ENCODE assay signal across 17 mouse cellular contexts in genomic region chr5:46960749-46961148, GRCm38 (mm10).
DNase-seq lines count a peak whose midpoint lies in the region; ATAC-seq lines count a peak whose summit lies in the region.
"Had no signal": no experiment of that assay in that cellular context is flagged by ENCODE, and none has a peak within 500 bp of the region (broad histone marks: within the 10 kb centered on the region; RNA-seq: fewer than 3 reads in every experiment).

No protein-coding gene starts in this region.

- no peaks in the 10 kb centered on the region for H3K9me3 ChIP-seq in lung, embryonic 16.5 days (ENCODE audit: control insufficient read depth, low read length)
- H3K9me3 ChIP-seq: heart, embryonic 12.5 days; limb, embryonic 12.5 days; liver, embryonic 15.5 days; midbrain, embryonic 12.5 days; stomach, embryonic 15.5 days had no signal

- no peak overlapping the region for H3K9ac ChIP-seq in lung, embryonic 16.5 days (ENCODE audit: low read length)
- H3K9ac ChIP-seq: heart, embryonic 12.5 days; limb, embryonic 12.5 days; liver, embryonic 15.5 days; midbrain, embryonic 12.5 days; stomach, embryonic 15.5 days had no signal

- H3K27ac ChIP-seq in lung, embryonic 16.5 days (ENCODE audit: low read length), result no peak overlapping the region
- H3K27ac ChIP-seq: limb, embryonic 12.5 days; liver, embryonic 15.5 days; midbrain, embryonic 12.5 days; stomach, embryonic 15.5 days had no signal

- peak; percentile 97 for ATAC-seq in lung, embryonic 16.5 days (ENCODE audit: low read depth)

- no peak overlapping the region for H3K4me3 ChIP-seq in lung, embryonic 16.5 days (ENCODE audit: low read length)
- H3K4me3 ChIP-seq: erythroblast, embryonic 14.5 days; heart, embryonic 12.5 days; limb, embryonic 12.5 days; liver, embryonic 15.5 days; midbrain, embryonic 12.5 days; stomach, embryonic 15.5 days had no signal

- peak; percentile 5 for DNase-seq in adrenal gland, postnatal 14 days
- DNase-seq in adrenal gland, postnatal 25 days, result no peak
- DNase-seq in kidney, postnatal 4 days, result peak; percentile 4 to 14
- no peak for DNase-seq in kidney, postnatal 10 days
- peak; percentile 27 for DNase-seq in 3T3-L1 (ENCODE audit: low read depth, low spot score)
- no peak for DNase-seq in T-cell, adult 2 months (ENCODE audit: low spot score)
- DNase-seq in layer of hippocampus, adult 18-20 months (ENCODE audit: low spot score in 2 of 2), result no peak
- DNase-seq: cerebellum, adult 8-10 months; heart, postnatal 36 days; kidney, adult 9 months had no signal

- no peaks in the 10 kb centered on the region for H3K27me3 ChIP-seq in lung, embryonic 16.5 days (ENCODE audit: control insufficient read depth, insufficient read depth, low read depth, low read length)
- H3K27me3 ChIP-seq: heart, embryonic 12.5 days; limb, embryonic 12.5 days; liver, embryonic 15.5 days; midbrain, embryonic 12.5 days; stomach, embryonic 15.5 days had no signal

- WGBS in lung, embryonic 16.5 days, result 55% methylated on average over 2 of the region's 2 CpGs

- H3K36me3 ChIP-seq in lung, embryonic 16.5 days (ENCODE audit: control insufficient read depth, insufficient read depth, low read length), result no peaks in the 10 kb centered on the region
- H3K36me3 ChIP-seq: heart, embryonic 12.5 days; limb, embryonic 12.5 days; liver, embryonic 15.5 days; midbrain, embryonic 12.5 days; stomach, embryonic 15.5 days had no signal

- no peak overlapping the region for H3K4me2 ChIP-seq in lung, embryonic 16.5 days (ENCODE audit: low read depth, low read length)
- H3K4me2 ChIP-seq: heart, embryonic 12.5 days; limb, embryonic 12.5 days; liver, embryonic 15.5 days; midbrain, embryonic 12.5 days; stomach, embryonic 15.5 days had no signal

- H3K4me1 ChIP-seq in lung, embryonic 16.5 days (replicated peaks; ENCODE audit: control insufficient read depth, insufficient read depth, low read length), result no peaks in the 10 kb centered on the region
- H3K4me1 ChIP-seq: limb, embryonic 12.5 days; liver, embryonic 15.5 days; midbrain, embryonic 12.5 days; stomach, embryonic 15.5 days had no signal

Comparison
In these comparisons a context has a peak if more than half of its experiments do, and no peak if none do; other contexts are left out.
1. DNase-seq: peak in adrenal gland, postnatal 14 days (single experiment), kidney, postnatal 4 days (2 of 2) and 3T3-L1 (single experiment); none in adrenal gland, postnatal 25 days (single experiment), kidney, postnatal 10 days (single experiment), T-cell, adult 2 months (single experiment) and layer of hippocampus, adult 18-20 months (0 of 2).